Mouse (Mus musculus): ENCODE results near the gene Msrb2.

DNA sequence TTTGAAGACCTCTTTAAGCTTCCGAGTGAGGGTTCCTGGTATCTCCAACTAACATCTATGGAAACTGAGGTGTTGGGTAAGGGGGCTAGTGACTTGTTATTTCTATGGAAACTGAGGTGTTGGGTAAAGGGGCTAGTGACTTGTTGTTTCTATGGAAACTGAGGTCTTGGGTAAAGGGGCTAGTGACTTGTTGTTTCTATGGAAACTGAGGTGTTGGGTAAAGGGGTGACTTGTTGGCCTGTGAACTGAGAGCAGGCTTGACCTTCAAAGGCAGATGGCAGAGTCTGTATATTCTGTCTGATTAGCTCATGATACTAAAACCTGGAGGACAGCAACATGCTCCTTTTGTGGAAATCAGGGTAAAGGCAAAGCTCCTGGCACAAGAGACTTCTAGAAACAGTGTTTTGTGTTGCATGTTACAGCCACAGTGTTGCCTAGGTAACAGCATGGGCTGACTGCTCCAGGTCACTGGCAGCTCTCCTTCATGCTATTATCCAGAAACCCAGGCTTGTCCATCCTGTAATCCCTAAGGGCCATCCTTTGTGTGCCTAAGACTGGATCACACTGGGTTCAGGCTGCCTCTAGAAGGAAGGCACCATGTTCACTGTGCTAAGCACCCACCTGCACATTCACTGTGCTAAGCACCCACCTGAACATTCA is 48.6 kb downstream of the Msrb2 start:
- TF ChIP-seq EP300 (optimal IDR thresholded peaks at IDR 0.05) (no peak), CTCF (IDR thresholded peaks at IDR 0.05; ENCODE audit: low read depth) (no peak)
